Mouse (Mus musculus) common myeloid progenitor, adult 5-6 weeks (primary cell): ENCODE results near the gene Fam76b. TPM values are rescaled to one million over a fixed set of nuclear protein-coding genes. Genes with fewer than 3 reads are reported as not detected.

Source experiments
- total RNA-seq: library from RNA; stranded (forward); fragments of 200-1000, 187-1606 nt; gene quantifications from 2 replicates; pipeline ENCODE4 v1.2.3, GENCODE M21; 2017

Gene Fam76b
- total RNA-seq, 1 experiment from 2014 or later, result 77.2 TPM

Other genes with a start within 250 kb of the Fam76b start
- 52.4 and 58.7 TPM in 2 replicates for gene Mtmr2, start 79.3 kb upstream of the Fam76b start, total RNA-seq
- gene Cep57, start 609 bp upstream of the Fam76b start, total RNA-seq, result 105 and 112 TPM in 2 replicates